In genomic region chr13:98015981-98016922, GRCm38 (mm10) we compare ENCODE assay signal across 9 mouse cellular contexts.
DNase-seq lines count a peak whose midpoint lies in the region; ATAC-seq and TF ChIP-seq lines count a peak whose summit lies in the region.
"Had no signal": no experiment of that assay in that cellular context is flagged by ENCODE, and none has a peak within 500 bp of the region (broad histone marks: within the 10 kb centered on the region; RNA-seq: fewer than 3 reads in every experiment).

No protein-coding gene starts in this region.

- H3K4me3 ChIP-seq in hindbrain, embryonic 16.5 days (ENCODE audit: low read length): peak overlapping the region; percentile 53
- peak overlapping the region; percentile 25 for H3K4me3 ChIP-seq in liver, embryonic 13.5 days (replicated peaks)
- peak overlapping the region; percentile 34 for H3K4me3 ChIP-seq in olfactory bulb, adult 2 months (ENCODE audit: insufficient read depth, low read depth, low read length)

- peak overlapping the region; percentile 71 for H3K9ac ChIP-seq in hindbrain, embryonic 16.5 days (ENCODE audit: low read depth, low read length)
- no peak overlapping the region for H3K9ac ChIP-seq in liver, embryonic 13.5 days

- 0 out of 2 replicates have a peak, but pooled peaks have one; percentile 3 for ATAC-seq in common myeloid progenitor, adult 5-6 weeks (replicated peaks; ENCODE audit: low read depth, poor library complexity, severe bottlenecking)
- ATAC-seq in hindbrain, embryonic 16.5 days: peak; percentile 67
- no peak for ATAC-seq in liver, embryonic 13.5 days (ENCODE audit: low read depth)
- no peak for ATAC-seq in cerebellum, adult (ENCODE audit: insufficient number of reproducible peaks, low FRiP score, low TSS enrichment)

- no peak for TF ChIP-seq POLR2A in olfactory bulb, adult 2 months (IDR thresholded peaks at IDR 0.05; ENCODE audit: insufficient read depth, low read depth, low read length)

- peak overlapping the region; percentile 85 for H3K27ac ChIP-seq in hindbrain, embryonic 16.5 days (ENCODE audit: low read depth, low read length)
- no peak overlapping the region for H3K27ac ChIP-seq in liver, embryonic 13.5 days
- H3K27ac ChIP-seq in olfactory bulb, adult 2 months (ENCODE audit: insufficient read depth, low read depth, low read length): no peak overlapping the region

- no peaks in the 10 kb centered on the region for H3K27me3 ChIP-seq in hindbrain, embryonic 16.5 days (replicated peaks; ENCODE audit: control insufficient read depth, insufficient read depth, low read length)
- peaks cover 25% of the 10 kb centered on the region for H3K27me3 ChIP-seq in liver, embryonic 13.5 days
- H3K27me3 ChIP-seq: CH12.LX had no signal

- peak; percentile 14 for DNase-seq in gastrocnemius, postnatal 25 days
- DNase-seq in gastrocnemius, adult 18-20 months (ENCODE audit: low spot score): no peak
- DNase-seq in liver, embryonic 13.5 days: no peak
- DNase-seq in B cell, adult 2 months: no peak

- 7% methylated on average over 33 of the region's 33 CpGs for WGBS in hindbrain, embryonic 16.5 days
- 18% methylated on average over 33 of the region's 33 CpGs for WGBS in liver, embryonic 13.5 days (ENCODE audit: insufficient replicate concordance)
- 8% methylated on average over 33 of the region's 33 CpGs for WGBS in olfactory bulb, adult 2 months

- H3K4me1 ChIP-seq in hindbrain, embryonic 16.5 days (ENCODE audit: control insufficient read depth, insufficient read depth, low read depth, low read length): peaks cover 11% of the 10 kb centered on the region
- no peaks in the 10 kb centered on the region; the same call in 1 of the 2 replicates for H3K4me1 ChIP-seq in liver, embryonic 13.5 days (replicated peaks)
- peaks cover 7% of the 10 kb centered on the region; the same call in 1 of the 2 replicates for H3K4me1 ChIP-seq in olfactory bulb, adult 2 months (ENCODE audit: control insufficient read depth, insufficient read depth, low read length)

- H3K4me2 ChIP-seq in hindbrain, embryonic 16.5 days (ENCODE audit: low read length): peak overlapping the region; percentile 88
- peak overlapping the region; percentile 53 for H3K4me2 ChIP-seq in liver, embryonic 13.5 days

- no peaks in the 10 kb centered on the region for H3K9me3 ChIP-seq in hindbrain, embryonic 16.5 days (ENCODE audit: control insufficient read depth, low read length)
- no peaks in the 10 kb centered on the region for H3K9me3 ChIP-seq in liver, embryonic 13.5 days (replicated peaks)

- no peak for TF ChIP-seq CTCF in olfactory bulb, adult 2 months (IDR thresholded peaks at IDR 0.05; ENCODE audit: insufficient read depth, low read depth, low read length)

- no peaks in the 10 kb centered on the region for H3K36me3 ChIP-seq in hindbrain, embryonic 16.5 days (ENCODE audit: control insufficient read depth, insufficient read depth, low read length)
- no peaks in the 10 kb centered on the region for H3K36me3 ChIP-seq in liver, embryonic 13.5 days

Comparison
In these comparisons a context has a peak if more than half of its experiments do, and no peak if none do; other contexts are left out.
1. ATAC-seq: peak in common myeloid progenitor, adult 5-6 weeks (single experiment) and hindbrain, embryonic 16.5 days (single experiment); none in liver, embryonic 13.5 days (single experiment) and cerebellum, adult (single experiment).
2. Peak in every context shown above with its lines, with median percentiles within 50 percentile points of each other: H3K4me3 ChIP-seq.